Mouse (Mus musculus) myocyte (in vitro differentiated cells): ENCODE measurements around the gene Rnd2.

Experiments used
- CEBPB ChIP-seq: IDR thresholded peaks from 2 replicates; pipeline ENCODE4 v1.6.1; 2011; ENCODE audit warnings: mild to moderate bottlenecking, moderate library complexity; ENCODE audit not compliant: poor library complexity, insufficient read depth, severe bottlenecking
- E2F4 ChIP-seq: IDR thresholded peaks from one replicate; pipeline ENCODE4 v1.6.1; 2011; ENCODE audit warnings: mild to moderate bottlenecking, control low read depth, moderate library complexity; ENCODE audit not compliant: insufficient read depth
- MAX ChIP-seq: IDR thresholded peaks from one replicate; pipeline ENCODE4 v1.6.1; 2011; ENCODE audit warnings: low read depth, mild to moderate bottlenecking, control low read depth
- MYOD1 ChIP-seq, 3 experiments: IDR thresholded peaks; one replicate each; pipeline ENCODE4 v1.6.1; 2011; ENCODE audit warnings: control low read depth in 2 of 3, low read depth in 2 of 3, mild to moderate bottlenecking in 2 of 3, moderate library complexity in 1 of 3; ENCODE audit not compliant: insufficient read length in 2 of 3, control insufficient read depth in 1 of 3
- MYOG ChIP-seq, 3 experiments: IDR thresholded peaks; one replicate each; pipeline ENCODE4 v1.6.1; 2011; ENCODE audit warnings: control low read depth in 2 of 3, low read depth in 2 of 3, mild to moderate bottlenecking in 2 of 3; ENCODE audit not compliant: insufficient read length in 2 of 3, control insufficient read depth in 1 of 3, insufficient read depth in 1 of 3
- POLR2A ChIP-seq: IDR thresholded peaks from one replicate; pipeline ENCODE4 v1.6.1; 2011; ENCODE audit warnings: low read depth, mild to moderate bottlenecking, control low read depth, moderate library complexity; ENCODE audit not compliant: insufficient read length
- POLR2AphosphoS2 ChIP-seq: IDR thresholded peaks from one replicate; pipeline ENCODE4 v1.6.1; 2011; ENCODE audit warnings: low read depth, control low read depth; ENCODE audit not compliant: insufficient read length
- REST ChIP-seq: IDR thresholded peaks from one replicate; pipeline ENCODE4 v1.6.1; 2011; ENCODE audit warnings: mild to moderate bottlenecking, control low read depth, moderate library complexity; ENCODE audit not compliant: insufficient read depth, insufficient read length
- TCF12 ChIP-seq: IDR thresholded peaks from one replicate; pipeline ENCODE4 v1.6.1; 2011; ENCODE audit warnings: mild to moderate bottlenecking, control low read depth; ENCODE audit not compliant: poor library complexity, insufficient read depth, severe bottlenecking
- USF1 ChIP-seq: IDR thresholded peaks from one replicate; pipeline ENCODE4 v1.6.1; 2011; ENCODE audit warnings: low read depth, mild to moderate bottlenecking, control low read depth, moderate library complexity

- TF ChIP-seq USF1 = no peak
- TF ChIP-seq MYOG (IDR thresholded peaks at IDR 0.05; ENCODE audit: control insufficient read depth in 1 of 3, insufficient read depth in 1 of 3, insufficient read length in 2 of 3, low read depth in 2 of 3) = no peak
- TF ChIP-seq POLR2A = no peak
- no peak for TF ChIP-seq POLR2AphosphoS2
- TF ChIP-seq CEBPB = no peak
- no peak for TF ChIP-seq E2F4
- no peak for TF ChIP-seq MYOD1 (IDR thresholded peaks at IDR 0.05; ENCODE audit: control insufficient read depth in 1 of 3, insufficient read length in 2 of 3, low read depth in 2 of 3)
- no peak for TF ChIP-seq MAX
- no peak for TF ChIP-seq REST
- TF ChIP-seq TCF12 = no peak
Observed at GRCm38 (mm10) chr11:101519364-101519763, 54.6 kb downstream of the Rnd2 start.
